Mouse (Mus musculus) liver, adult (tissue): ENCODE results near the gene Gm49378.

Source experiments
- GATA4 ChIP-seq: IDR thresholded peaks from 2 replicates; pipeline ENCODE4 v1.6.1; 2014; ENCODE audit warnings: mild to moderate bottlenecking, low read length; ENCODE audit not compliant: insufficient replicate concordance

Gm49378 gene

GRCm38 (mm10) chr14:55643060-55643907 is 5.6 kb upstream of the Gm49378 start, which contains the start of gene Tm9sf1:
TSS of gene Tm9sf1 (minus strand) at chr14:55643806.
- no peak for TF ChIP-seq GATA4

DNA sequence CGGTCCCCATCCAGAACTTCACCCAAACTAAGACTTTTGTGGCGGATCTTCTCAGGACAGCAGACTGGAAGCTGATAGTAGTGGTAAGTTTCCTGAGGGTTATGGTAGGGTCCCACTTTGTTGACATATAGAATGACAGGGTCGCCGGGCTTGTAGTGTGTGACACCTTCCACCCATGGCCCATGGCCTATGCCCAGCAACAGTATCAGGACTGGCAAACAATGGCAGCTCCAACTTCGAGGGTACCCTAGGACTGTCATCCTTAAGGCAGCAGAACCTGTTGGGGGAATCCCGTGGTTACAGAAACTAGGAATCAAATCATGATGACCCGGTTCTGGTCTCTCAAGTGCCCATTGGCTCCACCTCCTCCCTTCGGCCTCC is 5.0 kb upstream of the Gm49378 start:
- no peak for TF ChIP-seq GATA4

- TF ChIP-seq GATA4, result no peak
Observed at GRCm38 (mm10) chr14:55641291-55641690, 3.6 kb upstream of the Gm49378 start.

GRCm38 (mm10) chr14:55640816-55641215 is 3.1 kb upstream of the Gm49378 start:
- no peak for TF ChIP-seq GATA4

GRCm38 (mm10) chr14:55635523-55636007 is 2.1 kb downstream of the Gm49378 start, which contains the start of gene Ipo4:
TSS of gene Ipo4 (minus strand) at chr14:55635957.
- TF ChIP-seq GATA4, result no peak

- TF ChIP-seq GATA4, result no peak
Observed at GRCm38 (mm10) chr14:55634874-55635522, 2.7 kb downstream of the Gm49378 start.

- no peak for TF ChIP-seq GATA4
Observed at GRCm38 (mm10) chr14:55629312-55629711, 8.4 kb downstream of the Gm49378 start.

DNA sequence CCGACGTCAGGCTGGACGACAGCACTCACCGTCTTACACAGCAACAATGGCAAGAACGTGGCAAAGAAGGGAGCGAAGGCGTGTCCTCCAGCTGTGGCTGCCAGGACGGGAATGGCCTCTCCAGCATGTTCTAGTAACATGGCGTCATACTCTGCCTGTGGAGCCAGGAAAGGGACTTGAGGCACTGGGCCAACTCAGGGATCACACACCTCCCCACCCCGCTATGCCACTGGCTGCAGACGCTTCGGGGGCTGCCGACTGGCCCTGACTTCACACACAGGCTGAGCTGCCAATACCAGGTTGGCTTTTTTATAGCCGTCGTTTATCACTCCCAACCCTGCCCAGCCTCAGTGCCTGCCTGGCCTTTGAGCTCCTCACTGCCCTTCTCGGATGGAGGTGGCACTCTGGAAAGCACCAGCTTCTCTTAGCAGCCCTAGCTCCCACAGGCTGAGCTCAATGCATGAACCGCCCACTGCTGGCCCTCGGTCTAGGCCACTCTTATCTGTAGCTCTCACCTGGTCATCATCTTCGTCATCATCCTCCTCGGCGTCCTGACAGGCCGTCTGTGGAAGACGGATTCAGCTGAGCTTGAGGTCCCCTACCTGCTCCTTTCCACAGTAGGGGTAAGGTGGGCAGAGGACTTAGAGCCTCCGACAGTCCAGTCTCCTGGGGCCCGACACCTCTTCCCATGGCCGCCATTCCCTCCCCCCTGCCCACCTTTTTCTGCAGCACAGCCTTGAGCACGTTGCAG is 9.4 kb downstream of the Gm49378 start:
- no peak for TF ChIP-seq GATA4

- no peak for TF ChIP-seq GATA4
Observed at GRCm38 (mm10) chr14:55618486-55619195, 19.1 kb downstream of the Gm49378 start.

GRCm38 (mm10) chr14:55617822-55618221 is 19.9 kb downstream of the Gm49378 start, which contains the start of gene Rec8:
TSS of gene Rec8 (plus strand) at chr14:55618037.
- TF ChIP-seq GATA4, result no peak

- TF ChIP-seq GATA4, result no peak
Observed at GRCm38 (mm10) chr14:55616844-55617243, 20.9 kb downstream of the Gm49378 start.

GRCm38 (mm10) chr14:55615876-55616275 is 21.8 kb downstream of the Gm49378 start:
- TF ChIP-seq GATA4, result no peak

GRCm38 (mm10) chr14:55614565-55615178 is 23.0 kb downstream of the Gm49378 start:
- no peak for TF ChIP-seq GATA4

DNA sequence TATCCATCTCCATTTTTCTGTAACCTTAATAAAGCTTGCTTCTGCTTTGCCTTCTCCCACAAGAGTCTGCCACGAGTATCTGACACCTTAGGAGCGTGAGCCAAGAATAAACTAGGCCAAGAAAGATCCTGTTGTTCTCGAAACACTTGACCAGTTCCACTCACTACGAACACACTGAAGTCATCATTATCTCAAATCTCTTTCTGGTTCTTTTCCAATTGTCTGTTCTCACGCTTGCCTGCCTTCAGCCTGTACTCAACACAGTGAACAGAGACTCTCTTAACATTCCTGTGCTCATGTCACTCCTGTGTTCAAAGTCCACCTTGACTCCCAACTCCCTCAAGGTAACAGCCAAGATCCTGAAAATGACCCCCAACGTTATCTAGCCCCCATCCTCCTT is 24.3 kb downstream of the Gm49378 start:
- no peak for TF ChIP-seq GATA4
